Mouse (Mus musculus): ENCODE data around the gene Ntn1. TPM values are rescaled to one million over a fixed set of nuclear protein-coding genes. Genes with fewer than 3 reads are reported as not detected.

Gene Ntn1
- polyA plus RNA-seq, 1 experiment: 0.09 TPM

DNA sequence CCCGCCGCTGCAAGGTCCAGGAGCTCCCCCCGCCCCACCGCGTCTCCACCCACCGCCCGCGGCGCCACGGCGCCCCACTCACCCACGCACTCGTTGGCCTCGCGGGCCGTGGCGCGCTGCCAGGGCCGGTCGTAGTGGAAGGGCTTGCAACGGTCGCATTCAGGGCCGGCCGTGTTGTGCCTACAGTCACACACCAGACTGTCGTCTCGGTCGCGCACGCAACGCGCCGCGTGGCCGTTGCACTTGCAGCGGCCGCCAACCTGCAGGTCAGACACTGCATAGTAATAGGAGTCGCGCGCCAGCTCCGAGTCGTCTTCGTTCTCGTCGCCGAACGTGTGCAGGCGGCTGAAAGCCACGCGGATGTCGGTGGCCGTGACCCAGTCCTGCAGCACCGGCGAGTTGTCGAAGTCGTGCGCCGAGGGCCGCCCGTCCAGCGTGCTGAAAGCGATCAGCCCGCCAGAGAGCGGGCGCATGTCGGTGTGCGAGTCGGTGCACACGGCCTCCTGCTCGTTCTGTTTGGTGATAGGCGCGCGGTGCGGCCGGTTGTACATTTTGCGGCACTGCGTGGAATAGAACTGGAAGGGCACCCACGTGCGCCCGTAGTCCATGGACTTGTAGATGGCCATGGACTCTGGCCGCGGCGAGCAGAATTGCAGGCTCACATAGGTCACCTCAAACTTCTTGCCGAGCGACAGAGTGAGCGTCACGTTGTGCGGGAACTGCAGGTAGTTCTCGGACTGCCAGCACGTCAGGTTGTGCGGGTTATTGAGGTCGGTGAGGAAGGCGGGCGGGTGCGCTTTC is 15.4 kb downstream of the Ntn1 start:
- peak overlapping the region; percentile 64 for H3K4me3 ChIP-seq (ENCODE audit: insufficient read depth, low read length)
- H3K4me1 ChIP-seq (ENCODE audit: control insufficient read depth, insufficient read depth, low read length): no peaks in the 10 kb centered on the region
- H3K27ac ChIP-seq (ENCODE audit: insufficient read depth, low read depth, low read length): no peak overlapping the region
- no peak for TF ChIP-seq CTCF (IDR thresholded peaks at IDR 0.05; ENCODE audit: low read depth, low read length)
- no peak for TF ChIP-seq POLR2A (IDR thresholded peaks at IDR 0.05; ENCODE audit: borderline replicate concordance, low read depth, low read length)

DNA sequence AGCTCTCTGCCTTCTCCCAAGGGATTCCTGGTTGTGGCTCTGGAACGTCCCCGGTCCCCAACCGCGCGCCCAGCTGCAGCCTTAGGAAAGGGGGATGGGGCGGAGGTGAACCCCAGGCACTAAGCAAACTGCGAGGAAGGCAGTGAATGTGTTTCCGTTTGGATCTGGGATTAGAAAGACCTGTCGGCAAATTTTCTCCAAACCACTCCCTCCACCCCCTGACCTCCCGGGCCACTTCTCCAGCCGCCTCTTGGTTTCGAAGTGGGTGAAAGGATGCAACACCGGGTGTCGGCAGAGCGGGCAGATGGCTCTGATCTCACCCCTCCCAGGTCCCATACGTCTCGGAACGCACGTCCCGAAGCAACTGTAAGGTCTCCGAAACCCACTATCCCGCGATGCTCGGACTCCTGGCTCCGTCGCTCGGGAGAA is 16.0 kb downstream of the Ntn1 start:
- TF ChIP-seq CTCF (IDR thresholded peaks at IDR 0.05; ENCODE audit: low read depth, low read length): no peak
- no peak for TF ChIP-seq POLR2A (IDR thresholded peaks at IDR 0.05; ENCODE audit: borderline replicate concordance, low read depth, low read length)
- H3K4me3 ChIP-seq (ENCODE audit: insufficient read depth, low read length): no peak overlapping the region

DNA sequence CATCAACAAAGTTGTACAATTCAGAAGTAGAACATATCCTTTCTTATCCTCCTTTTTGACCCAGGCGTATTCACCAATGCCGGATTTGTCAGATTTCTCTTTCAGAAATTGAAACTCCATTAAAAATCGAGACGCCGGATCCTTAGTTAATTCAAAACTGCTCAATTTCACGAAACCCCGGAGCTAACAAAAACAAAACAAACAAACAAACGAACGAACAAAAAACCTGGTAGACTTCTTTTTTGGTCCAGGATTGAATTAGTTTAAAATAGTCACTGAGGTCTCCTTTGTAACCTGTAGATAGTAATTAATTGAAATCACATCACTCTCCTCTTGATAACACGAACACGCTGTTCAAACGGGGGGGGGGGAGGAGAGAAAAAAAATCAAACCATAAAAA is 16.5 kb downstream of the Ntn1 start:
- Histone ChIP-seq H3K27ac (ENCODE audit: insufficient read depth, low read depth, low read length) (no peak overlapping the region), H3K4me1 (ENCODE audit: control insufficient read depth, insufficient read depth, low read length) (no peaks in the 10 kb centered on the region), H3K4me3 (ENCODE audit: insufficient read depth, low read length) (no peak overlapping the region)
- no peak for TF ChIP-seq CTCF (IDR thresholded peaks at IDR 0.05; ENCODE audit: low read depth, low read length)
- TF ChIP-seq POLR2A (IDR thresholded peaks at IDR 0.05; ENCODE audit: borderline replicate concordance, low read depth, low read length): no peak

More for the DNA sequence above, 16.0 kb downstream of the Ntn1 start:
- no peaks in the 10 kb centered on the region for H3K4me1 ChIP-seq (ENCODE audit: control insufficient read depth, insufficient read depth, low read length)
- H3K27ac ChIP-seq (ENCODE audit: insufficient read depth, low read depth, low read length): no peak overlapping the region

DNA sequence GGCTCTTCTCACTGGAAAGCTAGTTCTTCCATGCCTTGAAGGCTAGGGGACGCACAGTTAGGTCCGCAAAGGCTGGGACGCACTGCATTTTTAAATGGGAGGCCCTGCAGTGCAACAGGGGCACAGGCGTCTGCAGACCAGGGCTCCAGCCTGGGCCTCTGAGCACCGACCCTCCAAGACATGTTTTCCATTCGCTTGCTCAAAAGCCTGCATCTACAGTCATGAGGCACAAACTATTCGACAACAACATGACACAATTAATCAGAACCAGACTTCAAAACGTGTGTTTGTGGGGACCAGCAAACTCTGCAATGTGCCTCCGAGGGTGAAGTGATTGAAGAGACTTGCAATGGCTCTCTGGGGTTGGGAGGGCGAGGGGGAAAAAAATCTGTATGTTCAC is 17.1 kb downstream of the Ntn1 start:
- H3K27ac ChIP-seq (ENCODE audit: insufficient read depth, low read depth, low read length): no peak overlapping the region
- no peak overlapping the region for H3K4me3 ChIP-seq (ENCODE audit: insufficient read depth, low read length)
- TF ChIP-seq CTCF (IDR thresholded peaks at IDR 0.05; ENCODE audit: low read depth, low read length): no peak
- no peak for TF ChIP-seq POLR2A (IDR thresholded peaks at IDR 0.05; ENCODE audit: borderline replicate concordance, low read depth, low read length)
- no peaks in the 10 kb centered on the region for H3K4me1 ChIP-seq (ENCODE audit: control insufficient read depth, insufficient read depth, low read length)

DNA sequence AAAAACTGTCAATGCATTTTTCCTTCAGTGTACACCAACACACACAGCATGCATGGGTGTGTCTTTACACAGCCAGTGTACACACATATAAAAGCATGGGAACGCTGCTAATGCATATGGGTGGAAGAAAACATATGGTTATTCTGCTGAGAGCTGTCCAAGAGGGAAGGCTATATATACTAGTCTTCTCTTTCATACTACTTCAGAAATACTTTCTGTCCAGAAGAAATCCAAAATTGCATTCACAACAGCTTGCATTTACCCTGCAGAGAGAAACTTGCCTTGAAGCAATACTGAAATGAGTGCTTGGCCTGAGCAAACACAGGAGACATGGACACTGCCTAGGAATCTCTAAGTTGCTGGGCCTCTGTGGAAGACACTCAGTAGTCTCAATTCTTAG is 18.8 kb downstream of the Ntn1 start:
- no peak overlapping the region for H3K27ac ChIP-seq (ENCODE audit: insufficient read depth, low read depth, low read length)
- TF ChIP-seq POLR2A (IDR thresholded peaks at IDR 0.05; ENCODE audit: borderline replicate concordance, low read depth, low read length) (no peak), CTCF (IDR thresholded peaks at IDR 0.05; ENCODE audit: low read depth, low read length) (no peak)
- no peak overlapping the region for H3K4me3 ChIP-seq (ENCODE audit: insufficient read depth, low read length)
- H3K4me1 ChIP-seq (ENCODE audit: control insufficient read depth, insufficient read depth, low read length): no peaks in the 10 kb centered on the region

DNA sequence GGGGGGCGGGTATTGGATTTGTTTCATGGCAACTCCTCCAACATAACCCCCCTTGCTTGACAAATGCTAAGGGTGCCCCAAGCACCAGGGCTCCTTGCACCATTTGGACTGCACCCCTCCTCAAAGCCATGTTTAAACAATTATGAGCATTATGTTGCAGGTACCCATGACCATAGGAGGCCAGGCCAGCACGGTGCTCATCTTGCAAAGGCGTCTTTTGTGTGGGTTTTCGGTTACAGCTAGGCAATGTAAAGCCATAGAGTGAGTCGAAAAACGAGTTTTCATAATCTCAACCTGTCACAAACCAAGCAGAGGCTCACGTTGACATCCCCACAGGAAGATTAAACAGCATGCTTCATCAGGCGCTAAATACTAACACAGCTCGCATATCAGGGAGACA is 19.3 kb downstream of the Ntn1 start:
- no peak overlapping the region for H3K4me3 ChIP-seq (ENCODE audit: insufficient read depth, low read length)
- H3K27ac ChIP-seq (ENCODE audit: insufficient read depth, low read depth, low read length): no peak overlapping the region
- TF ChIP-seq POLR2A (IDR thresholded peaks at IDR 0.05; ENCODE audit: borderline replicate concordance, low read depth, low read length): no peak
- TF ChIP-seq CTCF (IDR thresholded peaks at IDR 0.05; ENCODE audit: low read depth, low read length): no peak
- no peaks in the 10 kb centered on the region for H3K4me1 ChIP-seq (ENCODE audit: control insufficient read depth, insufficient read depth, low read length)

DNA sequence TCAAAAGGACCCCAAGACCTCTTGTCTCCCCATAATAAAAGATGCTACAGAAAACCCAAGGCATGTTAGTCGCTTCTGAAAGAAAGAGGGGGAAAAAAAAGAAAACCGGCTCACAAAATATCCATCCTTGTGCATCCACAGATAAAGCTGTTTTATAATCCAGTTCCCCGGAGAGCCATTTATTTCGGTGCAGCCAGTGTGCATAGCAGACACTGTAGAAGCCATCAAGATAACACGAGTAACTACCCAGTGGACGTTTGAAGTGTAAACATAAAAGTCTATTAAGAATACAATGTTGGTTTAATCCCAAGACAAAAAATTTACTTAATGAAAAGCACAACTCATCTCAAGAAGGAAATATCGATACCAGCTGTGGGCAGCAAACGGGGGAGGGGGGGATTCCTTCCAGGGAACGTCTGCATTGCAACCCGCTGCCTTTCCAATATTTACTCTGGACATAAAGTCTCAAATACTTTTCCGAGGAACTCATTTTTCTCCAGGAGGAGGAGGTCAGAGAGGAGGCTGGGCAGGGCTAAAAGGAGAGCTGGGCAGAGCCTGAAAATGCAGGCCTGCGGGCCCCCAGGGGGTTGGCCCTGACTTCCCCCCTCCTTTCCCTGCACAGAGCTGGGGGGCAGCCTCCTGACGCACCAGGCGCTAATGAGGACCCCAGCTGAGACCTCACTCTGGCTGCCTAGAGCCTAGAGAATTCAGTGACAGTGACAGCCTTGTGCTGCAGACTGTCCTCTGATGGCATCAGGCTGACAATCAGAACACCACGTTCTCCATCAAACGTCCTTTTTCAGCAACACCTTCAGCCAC is 21.5 kb downstream of the Ntn1 start:
- H3K4me3 ChIP-seq (ENCODE audit: insufficient read depth, low read length): no peak overlapping the region
- H3K27ac ChIP-seq (ENCODE audit: insufficient read depth, low read depth, low read length): no peak overlapping the region
- no peaks in the 10 kb centered on the region for H3K4me1 ChIP-seq (ENCODE audit: control insufficient read depth, insufficient read depth, low read length)
- TF ChIP-seq CTCF (IDR thresholded peaks at IDR 0.05; ENCODE audit: low read depth, low read length) (no peak), POLR2A (IDR thresholded peaks at IDR 0.05; ENCODE audit: borderline replicate concordance, low read depth, low read length) (no peak)

DNA sequence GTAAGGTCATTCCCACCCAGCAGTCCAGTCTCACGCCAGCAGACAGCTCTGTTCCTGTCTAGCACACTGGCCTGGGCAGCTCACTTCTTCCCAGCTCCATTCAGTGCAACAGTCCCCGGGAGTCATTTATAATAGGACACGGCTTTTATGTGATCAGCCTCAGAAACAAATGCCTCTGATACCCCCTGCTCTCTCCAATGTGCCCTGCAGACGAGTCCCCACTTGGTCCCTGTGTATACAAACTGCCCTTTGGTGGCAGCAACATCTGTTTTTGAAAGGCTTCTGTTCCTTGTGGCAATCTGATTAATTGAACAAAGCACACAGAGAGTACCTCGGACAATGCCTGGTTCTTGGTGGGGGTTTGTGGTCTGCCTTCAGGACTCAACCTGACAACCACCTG is 22.2 kb downstream of the Ntn1 start:
- Histone ChIP-seq H3K27ac (ENCODE audit: insufficient read depth, low read depth, low read length) (no peak overlapping the region), H3K4me3 (ENCODE audit: insufficient read depth, low read length) (no peak overlapping the region), H3K4me1 (ENCODE audit: control insufficient read depth, insufficient read depth, low read length) (no peaks in the 10 kb centered on the region)
- no peak for TF ChIP-seq POLR2A (IDR thresholded peaks at IDR 0.05; ENCODE audit: borderline replicate concordance, low read depth, low read length)
- no peak for TF ChIP-seq CTCF (IDR thresholded peaks at IDR 0.05; ENCODE audit: low read depth, low read length)

DNA sequence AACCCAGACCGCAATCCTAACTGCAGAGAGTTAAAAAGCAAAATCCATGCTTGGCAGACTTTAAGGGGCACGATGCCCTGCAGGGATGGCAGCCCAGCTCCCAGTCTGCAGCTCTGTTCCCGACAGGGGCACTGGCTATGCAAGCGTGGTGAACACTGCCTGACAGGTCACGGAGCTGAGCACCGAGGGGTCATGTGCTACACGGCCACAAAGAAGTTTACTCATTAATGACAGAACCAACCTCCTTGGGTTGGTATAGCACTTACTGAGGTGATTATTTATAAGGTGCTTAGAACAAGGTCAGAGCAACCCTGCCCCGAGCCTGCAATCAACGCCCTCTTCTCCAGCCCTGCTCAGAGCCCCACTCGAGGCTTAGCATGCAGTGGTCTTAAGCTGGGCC is 27.5 kb downstream of the Ntn1 start:
- TF ChIP-seq POLR2A (IDR thresholded peaks at IDR 0.05; ENCODE audit: borderline replicate concordance, low read depth, low read length): no peak
- no peak for TF ChIP-seq CTCF (IDR thresholded peaks at IDR 0.05; ENCODE audit: low read depth, low read length)
- Histone ChIP-seq H3K4me3 (ENCODE audit: insufficient read depth, low read length) (no peak overlapping the region), H3K27ac (ENCODE audit: insufficient read depth, low read depth, low read length) (no peak overlapping the region), H3K4me1 (ENCODE audit: control insufficient read depth, insufficient read depth, low read length) (no peaks in the 10 kb centered on the region)

DNA sequence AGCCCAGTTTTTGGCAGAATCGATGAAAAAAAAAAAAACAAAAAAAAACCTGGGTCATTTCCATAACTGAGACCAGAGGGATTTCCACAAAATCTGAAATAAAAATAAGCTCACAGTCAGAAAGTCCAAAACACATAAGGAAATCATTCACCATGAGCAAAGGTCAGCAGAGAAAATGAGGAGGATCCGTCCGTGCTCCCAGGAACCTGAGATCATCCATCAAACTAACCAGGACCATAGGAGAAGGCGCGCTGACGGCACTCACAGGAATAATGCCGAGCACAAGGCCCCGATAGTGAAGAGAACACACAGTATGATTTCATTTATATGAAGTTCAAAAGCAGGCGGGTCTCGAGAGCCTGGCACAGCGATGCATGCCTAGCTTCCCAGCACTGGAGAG is 29.0 kb downstream of the Ntn1 start:
- H3K4me1 ChIP-seq (ENCODE audit: control insufficient read depth, insufficient read depth, low read length): no peaks in the 10 kb centered on the region
- H3K4me3 ChIP-seq (ENCODE audit: insufficient read depth, low read length): no peak overlapping the region
- H3K27ac ChIP-seq (ENCODE audit: insufficient read depth, low read depth, low read length): no peak overlapping the region
- TF ChIP-seq CTCF (IDR thresholded peaks at IDR 0.05; ENCODE audit: low read depth, low read length): no peak

Data from bone marrow macrophage, adult 2 months (primary cell).